Mouse (Mus musculus) E14TG2a.4 (cell line): ENCODE data around the gene Pbld1.

ENCODE experiments used
- CTCF ChIP-seq: conservative IDR thresholded peaks from 2 replicates; pipeline ENCODE4 v1.5.1; 2014; ENCODE audit warnings: low read length
- NANOG ChIP-seq: IDR thresholded peaks from 2 replicates; pipeline ENCODE4 v1.6.1; 2014; ENCODE audit warnings: borderline replicate concordance, low read length, mixed read lengths
- POU5F1 ChIP-seq: IDR thresholded peaks from 2 replicates; pipeline ENCODE4 v1.6.1; 2014; ENCODE audit warnings: low read length, borderline replicate concordance

DNA sequence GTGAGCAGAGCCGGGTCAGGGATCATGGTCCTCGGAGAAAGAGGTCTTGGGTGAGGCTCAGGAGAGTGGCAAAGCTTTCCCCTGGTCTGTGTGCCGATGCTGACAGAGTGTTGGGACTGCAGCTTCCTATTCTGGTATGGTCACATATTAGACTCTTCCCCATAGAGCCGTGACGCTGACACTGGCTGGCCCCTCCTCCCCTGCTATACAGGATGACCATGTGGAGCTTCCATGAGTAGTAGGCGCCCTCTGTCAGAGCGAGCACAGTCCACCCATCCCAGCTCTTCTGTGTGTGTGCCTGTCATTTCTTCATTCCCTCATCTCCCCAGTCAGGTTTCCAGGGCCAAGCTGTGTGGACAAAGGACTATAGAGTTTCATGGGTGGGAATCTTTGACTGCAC is 3.4 kb downstream of the Pbld1 start:
- TF ChIP-seq CTCF (no peak), NANOG (no peak), POU5F1 (no peak)
